ENCODE assay signal across 8 mouse cellular contexts in the genomic region with DNA sequence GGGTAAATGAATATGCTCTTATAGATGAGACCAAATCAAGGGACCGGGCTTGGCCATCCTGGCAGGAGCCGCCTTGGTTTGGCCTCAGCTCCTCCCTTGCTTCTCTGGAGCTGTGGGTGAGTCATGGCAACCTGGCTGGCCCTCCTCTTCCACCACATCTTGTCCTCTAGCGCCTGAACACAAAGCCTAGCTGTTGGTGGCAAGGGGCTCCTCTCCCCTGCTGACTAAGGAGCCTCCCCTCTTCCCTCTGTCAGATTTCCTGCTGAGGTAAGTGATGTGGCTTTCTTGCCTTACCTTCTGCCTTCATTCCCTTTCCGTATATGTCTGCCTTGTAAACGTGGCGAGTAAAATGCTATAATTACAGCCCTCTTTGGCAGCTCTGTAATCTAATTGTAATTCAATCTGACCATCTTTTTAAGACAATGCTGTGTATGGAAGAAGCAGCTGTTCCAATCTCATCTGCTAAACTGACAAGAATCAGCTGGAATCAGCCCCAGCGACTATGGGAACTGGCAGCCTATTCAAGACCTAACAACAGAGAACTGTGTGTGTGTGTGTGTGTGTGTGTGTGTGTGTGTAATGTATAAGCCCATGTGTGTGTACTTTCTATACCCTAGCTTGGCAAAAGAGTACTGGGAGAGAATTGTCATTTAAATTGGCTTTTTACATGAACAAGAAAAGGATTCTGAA.
A peak's percentile ranks its signal among the peaks of the same experiment; 100 is the strongest.
DNase-seq lines count a peak whose midpoint lies in the region; ATAC-seq lines count a peak whose summit lies in the region.
"Had no signal": no experiment of that assay in that cellular context is flagged by ENCODE, and none has a peak within 500 bp of the region (broad histone marks: within the 10 kb centered on the region; RNA-seq: fewer than 3 reads in every experiment).

No protein-coding gene starts in this region.

- peak; percentile 80; the same call in 1 of the 2 replicates for ATAC-seq in lung, embryonic 16.5 days (ENCODE audit: low read depth)
- peak; percentile 91 for ATAC-seq in forebrain, embryonic 13.5 days
- ATAC-seq in stomach, embryonic 16.5 days (ENCODE audit: insufficient read depth, low FRiP score) = peak; percentile 77; the same call in 1 of the 2 replicates
- ATAC-seq in granulocyte monocyte progenitor cell, adult 5-6 weeks (replicated peaks; ENCODE audit: poor library complexity, severe bottlenecking) = no peak

- no peak overlapping the region for H3K9ac ChIP-seq in lung, embryonic 16.5 days (ENCODE audit: low read length)
- H3K9ac ChIP-seq in forebrain, embryonic 13.5 days = peak overlapping the region; percentile 45
- no peak overlapping the region for H3K9ac ChIP-seq in stomach, embryonic 16.5 days (ENCODE audit: low read length)

- H3K27me3 ChIP-seq in lung, embryonic 16.5 days (ENCODE audit: control insufficient read depth, insufficient read depth, low read depth, low read length) = no peaks in the 10 kb centered on the region
- H3K27me3 ChIP-seq in forebrain, embryonic 13.5 days = no peaks in the 10 kb centered on the region
- no peaks in the 10 kb centered on the region for H3K27me3 ChIP-seq in stomach, embryonic 16.5 days (ENCODE audit: control insufficient read depth, insufficient read depth, low read length)

- intact Hi-C loops in left cerebral cortex, postnatal 14 days (cut with DNase I) = loop anchor here (5.0 kb wide), 1 partner anchor 60 kb away; no protein-coding TSS in a partner anchor

- H3K27ac ChIP-seq in lung, embryonic 16.5 days (ENCODE audit: low read length) = no peak overlapping the region
- H3K27ac ChIP-seq in forebrain, embryonic 13.5 days = peak overlapping the region; percentile 98
- peak overlapping the region; percentile 55 for H3K27ac ChIP-seq in stomach, embryonic 16.5 days (ENCODE audit: low read length)

- no peak for DNase-seq in lung, postnatal 25 days (ENCODE audit: low spot score)
- peak; percentile 34 to 77 for DNase-seq in left cerebral cortex, postnatal 14 days (ENCODE audit: low spot score in 2 of 2)
- DNase-seq in heart, adult 18-20 months = no peak
- DNase-seq: lung, postnatal 14 days had no signal

- H3K4me1 ChIP-seq in lung, embryonic 16.5 days (replicated peaks; ENCODE audit: control insufficient read depth, insufficient read depth, low read length) = no peaks in the 10 kb centered on the region
- H3K4me1 ChIP-seq in forebrain, embryonic 13.5 days = peaks cover 65% of the 10 kb centered on the region
- no peaks in the 10 kb centered on the region for H3K4me1 ChIP-seq in stomach, embryonic 16.5 days (ENCODE audit: control insufficient read depth, insufficient read depth, low read length)

- 52% methylated on average over 7 of the region's 7 CpGs for WGBS in lung, embryonic 16.5 days
- 4% methylated on average over 7 of the region's 7 CpGs for WGBS in forebrain, embryonic 13.5 days
- WGBS in stomach, embryonic 16.5 days = 42% methylated on average over 7 of the region's 7 CpGs

- H3K9me3 ChIP-seq in lung, embryonic 16.5 days (ENCODE audit: control insufficient read depth, low read length) = no peaks in the 10 kb centered on the region
- no peaks in the 10 kb centered on the region for H3K9me3 ChIP-seq in forebrain, embryonic 13.5 days (replicated peaks)
- H3K9me3 ChIP-seq in stomach, embryonic 16.5 days (replicated peaks; ENCODE audit: control insufficient read depth, low read length) = no peaks in the 10 kb centered on the region

- H3K4me2 ChIP-seq in lung, embryonic 16.5 days (ENCODE audit: low read depth, low read length) = no peak overlapping the region
- H3K4me2 ChIP-seq in forebrain, embryonic 13.5 days = peak overlapping the region; percentile 35
- H3K4me2 ChIP-seq in stomach, embryonic 16.5 days (ENCODE audit: low read depth, low read length) = peak overlapping the region; percentile 23; the same call in 1 of the 2 replicates

- H3K36me3 ChIP-seq in lung, embryonic 16.5 days (ENCODE audit: control insufficient read depth, insufficient read depth, low read length) = no peaks in the 10 kb centered on the region
- peaks cover 4% of the 10 kb centered on the region; the same call in 1 of the 2 replicates for H3K36me3 ChIP-seq in forebrain, embryonic 13.5 days (ENCODE audit: poor library complexity, severe bottlenecking)
- no peaks in the 10 kb centered on the region for H3K36me3 ChIP-seq in stomach, embryonic 16.5 days (ENCODE audit: control insufficient read depth, insufficient read depth, low read length)

- H3K4me3 ChIP-seq in lung, embryonic 16.5 days (ENCODE audit: low read length) = no peak overlapping the region
- no peak overlapping the region for H3K4me3 ChIP-seq in forebrain, embryonic 13.5 days
- H3K4me3 ChIP-seq in stomach, embryonic 16.5 days (replicated peaks; ENCODE audit: low read length) = no peak overlapping the region

Comparison
In these comparisons a context has a peak if more than half of its experiments do, and no peak if none do; other contexts are left out.
1. DNase-seq: peak in left cerebral cortex, postnatal 14 days (2 of 2); none in lung, postnatal 25 days (single experiment) and heart, adult 18-20 months (0 of 2).